Mouse (Mus musculus) left cerebral cortex, postnatal 10 days (tissue): Measurements from ENCODE around the gene Lhx1. TPM values are rescaled to one million over a fixed set of nuclear protein-coding genes. Genes with fewer than 3 reads are reported as not detected.

Experiments
- DNase-seq, 2 experiments: peaks; one replicate each; pipeline ENCODE4 v3.0.0; 2021 to 2022; ENCODE audit warnings: low spot score in 2 of 2, mixed read lengths in 1 of 2; ENCODE audit errors: extremely low spot score in 1 of 2
- intact Hi-C: fragments of 180-260 bp; cut with DNase I; formaldehyde crosslinking; loops from one replicate; pipeline ENCODE4 v1.15.1; 2025
- total RNA-seq, 2 experiments: library from RNA; stranded (reverse); gene quantifications; 2 replicates each; pipeline ENCODE4 v1.2.3; 2021

Lhx1 gene
- total RNA-seq, 2 experiments from 2014 or later, result 0.39 to 0.71 TPM

DNA sequence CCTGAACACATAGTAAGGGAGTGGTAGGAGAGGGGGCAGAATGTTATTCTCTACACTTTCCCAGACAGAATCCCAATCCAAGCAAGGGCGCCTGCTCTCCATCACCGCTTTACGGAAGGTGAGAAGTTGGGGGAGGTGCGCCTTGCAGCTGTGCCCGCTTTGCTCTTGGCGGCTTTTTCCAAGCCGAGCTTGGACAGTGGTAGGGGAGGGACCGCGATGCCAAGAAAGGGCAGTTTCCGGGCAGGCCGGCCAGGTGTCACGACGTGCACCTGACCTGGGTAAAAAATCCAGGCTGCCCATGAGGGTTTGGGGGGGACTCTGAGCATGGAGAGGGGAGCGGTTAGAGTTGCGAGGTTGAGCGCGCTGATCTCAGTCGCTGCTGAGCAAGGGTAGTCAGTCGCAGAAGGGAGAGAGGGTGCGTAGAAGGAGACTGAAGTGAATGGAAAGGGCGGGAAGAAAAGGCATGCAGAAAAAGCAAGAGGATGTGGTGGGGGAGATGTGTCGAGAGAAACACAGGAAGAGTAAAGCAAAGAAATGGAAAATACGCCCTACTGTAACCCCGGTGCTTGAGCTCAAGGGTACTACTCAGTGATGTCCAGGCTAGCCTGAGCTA is 3.9 kb upstream of the Lhx1 start:
- intact Hi-C loops, result no loop called here
- no peak for DNase-seq

- intact Hi-C loops, result no loop called here
- no peak for DNase-seq
These were observed 1.9 kb upstream of the Lhx1 start for GRCm38 (mm10) chr11:84526976-84527860.

GRCm38 (mm10) chr11:84526451-84526850 is 1.1 kb upstream of the Lhx1 start:
- no peak for DNase-seq
- intact Hi-C loops, result no loop called here

GRCm38 (mm10) chr11:84524511-84525270 is 644 bp downstream of the Lhx1 start:
- no peak for DNase-seq
- intact Hi-C loops, result loop anchor here (5.0 kb wide), 1 partner anchor 1313 kb away; no protein-coding TSS in a partner anchor

DNA sequence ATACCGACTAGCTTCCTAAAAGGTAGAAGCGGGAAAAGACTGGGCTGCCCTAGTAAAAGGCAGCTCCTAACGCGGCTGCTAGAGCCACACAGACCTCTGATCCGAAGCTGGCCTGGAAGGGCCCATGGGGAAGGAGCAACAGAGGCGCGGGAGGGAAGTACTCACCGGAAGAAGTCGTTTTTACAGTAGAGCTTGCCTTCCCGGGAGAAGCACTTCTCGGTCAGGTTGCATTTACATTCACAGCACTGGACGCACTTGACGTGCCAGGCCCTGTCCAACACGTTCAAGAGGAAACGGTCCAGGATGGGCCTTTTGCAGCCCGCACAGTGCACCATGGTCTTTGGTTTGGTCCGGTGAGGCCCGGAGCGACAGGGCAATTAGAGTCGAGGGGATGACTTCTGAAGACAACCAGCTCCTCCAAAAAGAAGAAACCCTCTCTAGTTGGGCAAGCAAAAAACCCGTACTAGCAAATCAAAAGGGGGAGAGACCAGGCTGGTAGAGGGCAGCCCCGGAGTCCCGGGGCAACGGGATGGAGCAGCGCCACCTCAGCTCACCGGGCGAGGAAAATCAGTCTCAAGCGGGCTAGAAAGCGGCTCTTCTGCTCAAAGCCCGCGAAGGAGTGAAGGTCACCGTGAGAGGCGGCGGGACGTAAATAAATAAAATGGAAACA is 1.4 kb downstream of the Lhx1 start:
- intact Hi-C loops, result loop anchor here (5.0 kb wide), 1 partner anchor 1313 kb away; no protein-coding TSS in a partner anchor
- DNase-seq, result no peak

DNA sequence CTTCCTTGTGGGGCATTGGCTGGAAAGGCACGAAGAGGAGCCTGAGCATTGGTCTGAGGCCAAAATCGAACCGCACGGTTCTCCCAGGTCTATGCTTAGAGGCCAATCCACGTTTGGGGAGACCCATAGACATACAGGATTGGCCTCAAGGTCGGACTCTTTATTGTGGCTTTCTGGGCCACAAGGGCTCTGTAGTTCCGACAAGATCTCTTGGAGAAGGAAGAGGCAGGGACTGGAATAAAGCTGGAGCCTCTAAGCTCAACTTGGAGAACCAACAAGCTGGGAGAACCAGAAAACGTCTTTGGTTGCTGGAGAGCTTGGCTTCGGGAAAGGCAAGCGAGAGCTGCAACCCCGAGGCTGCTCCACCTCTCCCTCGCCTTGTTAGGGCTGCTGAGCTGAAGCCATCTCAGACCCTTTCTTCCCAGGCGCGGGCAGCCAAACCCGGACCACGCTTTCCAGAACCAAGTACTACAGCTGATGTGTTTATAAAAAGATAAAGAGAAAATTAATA is 2.0 kb downstream of the Lhx1 start:
- DNase-seq, result no peak
- intact Hi-C loops, result loop anchor here (5.0 kb wide), 1 partner anchor 1314 kb away; no protein-coding TSS in a partner anchor

DNA sequence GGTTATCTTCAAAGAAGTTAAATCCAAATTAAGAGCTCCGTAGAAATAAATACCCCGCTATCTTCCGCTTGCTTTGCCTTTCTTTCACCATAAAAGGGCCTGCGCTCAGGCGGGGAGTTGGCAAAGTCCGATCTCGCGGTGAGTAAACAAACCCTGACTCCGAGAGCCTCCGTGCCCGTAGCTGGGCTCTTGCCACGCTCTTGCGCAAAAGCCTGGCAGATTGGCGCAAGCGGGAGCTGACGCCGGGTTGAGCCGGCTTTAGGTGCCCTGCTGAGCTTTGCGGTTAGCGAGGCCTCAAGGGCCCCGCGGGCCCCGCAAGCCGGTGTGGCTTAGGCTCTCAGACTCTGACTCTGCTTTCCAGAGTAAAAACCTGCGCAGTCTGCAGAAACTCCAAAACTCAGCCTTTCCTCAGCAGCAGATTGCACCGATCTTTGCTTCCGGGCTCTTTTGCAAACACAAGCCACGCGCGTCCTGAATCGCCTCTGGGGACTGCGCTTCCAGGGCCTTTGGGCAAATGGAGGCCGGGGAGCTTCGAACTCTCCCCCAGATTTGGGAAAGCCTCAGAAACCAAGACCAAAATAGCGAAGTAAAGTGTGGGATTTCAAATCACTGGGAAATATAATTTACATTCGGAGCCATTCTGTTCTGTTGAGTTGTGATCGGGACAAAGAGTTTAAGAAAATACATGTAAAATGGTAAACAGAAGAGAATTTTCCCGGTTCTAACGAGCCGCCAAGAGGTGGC is 2.6 kb downstream of the Lhx1 start:
- intact Hi-C loops, result loop anchor here (5.0 kb wide), 1 partner anchor 1315 kb away; no protein-coding TSS in a partner anchor
- peak in 1 of 2 experiments; percentile 28 for DNase-seq

DNA sequence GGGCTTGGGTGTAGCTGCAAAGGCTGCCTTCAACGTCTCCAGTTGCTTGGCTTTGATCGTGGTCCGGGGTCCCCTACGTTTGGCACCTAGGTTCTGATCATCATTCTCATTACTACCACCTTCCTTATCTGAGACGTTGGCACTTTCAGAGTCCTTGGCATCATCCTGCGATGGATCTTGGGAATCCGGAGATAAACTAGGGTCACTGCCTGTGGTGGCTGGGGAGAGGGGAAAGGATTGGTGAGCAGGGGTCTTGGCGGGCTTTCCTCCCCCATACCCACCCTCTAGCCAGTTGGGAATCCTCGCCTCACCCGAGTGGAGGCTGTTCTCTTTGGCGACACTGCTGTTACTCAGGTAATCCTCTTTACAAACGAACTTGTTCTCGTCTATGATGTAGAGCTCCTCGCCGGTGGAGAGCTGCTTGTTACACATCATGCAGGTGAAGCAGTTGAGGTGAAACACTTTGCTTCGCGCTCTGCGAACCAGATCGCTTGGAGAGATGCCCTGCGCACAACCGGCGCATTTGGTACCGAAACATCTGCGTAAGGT is 3.5 kb downstream of the Lhx1 start:
- intact Hi-C loops, result loop anchor here (5.0 kb wide), 1 partner anchor 1315 kb away; no protein-coding TSS in a partner anchor
- no peak for DNase-seq

DNA sequence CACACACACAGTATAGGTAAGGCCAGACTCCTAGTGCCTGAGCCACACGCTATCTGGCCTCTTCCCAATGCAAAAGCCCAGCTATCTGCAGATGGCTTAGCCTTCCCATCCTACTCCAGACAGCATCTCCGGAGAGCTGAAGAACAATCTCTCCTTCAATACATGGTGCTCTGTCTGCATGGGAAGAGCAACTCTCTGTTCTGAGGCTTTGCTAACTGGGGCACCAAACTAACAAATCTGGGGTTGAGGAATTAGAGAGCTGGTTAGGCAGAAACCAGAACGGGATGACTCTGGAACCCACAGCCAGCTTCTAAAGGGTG is 4.3 kb downstream of the Lhx1 start:
- no peak for DNase-seq
- intact Hi-C loops, result loop anchor here (5.0 kb wide), 1 partner anchor 1316 kb away; no protein-coding TSS in a partner anchor

DNA sequence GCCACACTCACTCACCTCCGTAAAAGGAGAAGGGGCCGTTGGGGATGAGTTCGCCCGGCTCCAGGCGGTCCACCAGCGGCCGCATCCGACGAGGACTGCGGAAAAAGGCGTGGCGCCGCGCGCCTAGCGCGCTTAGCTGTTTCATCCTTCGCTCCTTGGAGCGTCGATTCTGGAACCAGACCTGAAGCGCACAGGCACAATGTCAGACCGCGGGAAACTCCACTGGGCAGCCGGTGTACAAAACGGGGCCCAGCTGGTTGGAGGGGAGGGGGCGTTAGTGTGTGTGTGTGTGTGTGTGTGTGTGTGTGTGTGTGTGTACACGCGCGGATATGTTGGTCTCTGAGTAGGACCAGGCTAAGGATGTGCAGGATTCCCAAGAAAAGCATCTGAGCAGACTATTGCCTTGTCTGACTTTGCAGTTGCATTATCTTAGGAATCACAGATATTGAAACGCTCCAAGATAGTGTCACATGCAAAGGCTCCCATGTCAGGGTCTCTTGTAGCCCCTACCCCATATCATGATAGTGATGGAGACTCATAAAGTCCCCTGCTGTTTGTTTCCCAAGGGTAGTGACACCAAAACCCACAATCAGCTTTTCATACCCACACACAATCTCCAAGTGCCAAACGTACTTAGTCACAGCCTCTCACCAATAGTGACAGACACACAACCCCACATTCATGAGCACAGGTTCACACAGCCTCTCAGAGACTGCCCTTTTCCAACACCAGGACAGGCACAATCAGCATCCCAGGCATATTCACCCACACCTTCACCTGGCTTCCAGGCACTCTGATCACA is 4.9 kb downstream of the Lhx1 start:
- intact Hi-C loops, result loop anchor here (5.0 kb wide), 1 partner anchor 1317 kb away; no protein-coding TSS in a partner anchor
- no peak for DNase-seq

- intact Hi-C loops, result loop anchor here (5.0 to 10.0 kb wide), 4 partner anchors 235 to 1318 kb away; partner anchors contain the start of gene Hnf1b
- DNase-seq, result peak in 1 of 2 experiments; percentile 23
These were observed 5.6 kb downstream of the Lhx1 start for GRCm38 (mm10) chr11:84519576-84520268.

- no peak for DNase-seq
- intact Hi-C loops, result loop anchor here (5.0 to 10.0 kb wide), 3 partner anchors 234 to 667 kb away; partner anchors contain the start of gene Hnf1b
These were observed 6.3 kb downstream of the Lhx1 start for GRCm38 (mm10) chr11:84519036-84519435.

GRCm38 (mm10) chr11:84518261-84518660 is 7.1 kb downstream of the Lhx1 start:
- DNase-seq, result no peak
- intact Hi-C loops, result loop anchor here (5.0 to 10.0 kb wide), 3 partner anchors 233 to 666 kb away; partner anchors contain the start of gene Hnf1b

GRCm38 (mm10) chr11:84517431-84517830 is 7.9 kb downstream of the Lhx1 start:
- intact Hi-C loops, result loop anchor here (5.0 to 10.0 kb wide), 3 partner anchors 233 to 665 kb away; partner anchors contain the start of gene Hnf1b
- no peak for DNase-seq

DNA sequence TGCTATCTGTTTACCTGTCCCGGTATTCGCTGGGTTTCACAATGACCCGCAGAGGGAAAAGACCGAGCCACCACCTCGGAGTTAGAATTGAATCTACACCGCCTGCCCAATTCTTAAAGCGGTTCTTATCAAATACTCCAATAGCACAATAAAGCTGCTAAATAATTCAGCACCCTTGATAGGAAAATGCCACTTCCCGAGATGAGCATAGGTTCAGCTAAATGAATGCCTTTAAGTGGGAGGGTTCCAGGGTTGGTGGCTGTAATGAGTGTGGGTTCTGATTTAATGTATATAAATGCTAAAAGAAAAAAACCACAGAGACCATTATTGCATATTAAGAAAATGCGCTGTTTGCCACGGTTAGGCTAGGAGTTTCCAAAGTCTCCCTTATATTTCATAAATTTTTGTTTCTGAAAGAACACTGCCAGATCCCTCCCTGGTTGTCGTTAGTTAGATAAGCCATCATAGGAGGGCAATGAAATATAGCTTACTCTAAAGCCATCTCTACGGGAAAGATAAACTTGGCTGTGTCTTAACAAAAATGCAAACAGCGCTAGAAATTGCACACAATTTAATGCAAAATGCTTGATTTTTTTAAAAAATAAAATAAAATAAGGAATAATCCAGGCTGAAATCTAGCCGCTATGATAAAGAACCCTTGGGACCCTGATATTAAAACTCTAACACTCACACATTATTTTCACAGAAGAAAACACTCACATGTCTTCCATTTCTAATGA is 8.7 kb downstream of the Lhx1 start:
- intact Hi-C loops, result loop anchor here (5.0 to 10.0 kb wide), 3 partner anchors 232 to 664 kb away; partner anchors contain the start of gene Hnf1b

More for the DNA sequence above, 8.7 kb downstream of the Lhx1 start:
- DNase-seq, result no peak
